Mouse (Mus musculus) C2C12 (cell line): ENCODE measurements around the gene P2rx6.

Experiments
- CTCF ChIP-seq: IDR thresholded peaks from one replicate; pipeline ENCODE4 v1.5.1; 2011; ENCODE audit not compliant: control insufficient read depth, insufficient read depth, insufficient read length
- MAX ChIP-seq: IDR thresholded peaks from one replicate; pipeline ENCODE4 v1.6.1; 2011; ENCODE audit warnings: mild to moderate bottlenecking, control low read depth

GRCm38 (mm10) chr16:17625488-17626268, 64.0 kb downstream of the P2rx6 start:
- TF ChIP-seq CTCF, result peak; percentile 40
- no peak for TF ChIP-seq MAX
